Mouse (Mus musculus): ENCODE measurements at regions not wholly inside any gene's neighbourhood (a gene's known extent, or its start where the extent isn't known, plus 50 kb on each side); places are given as distances from the start of the nearest gene placed in this dataset.

DNA sequence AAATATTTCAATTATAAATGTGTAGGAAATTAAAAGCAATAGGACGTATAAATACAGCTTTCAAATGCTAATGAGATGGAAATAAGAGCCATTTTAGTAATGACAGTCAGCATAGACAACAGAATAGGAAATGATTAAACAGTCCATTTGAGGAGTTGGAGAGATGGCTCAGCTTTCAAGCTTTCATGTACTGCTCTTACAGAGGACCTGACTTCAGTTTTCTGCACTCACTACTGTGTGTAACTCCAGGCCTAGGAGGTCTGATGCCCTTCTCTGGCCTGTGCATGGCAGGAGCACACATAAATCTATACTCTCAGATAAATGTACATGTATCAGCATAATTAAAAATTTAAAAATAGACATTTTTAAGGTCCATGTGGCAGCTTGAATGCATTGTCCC lies 643.1 kb downstream of the Fgf12 start:
- no peak for DNase-seq (ENCODE audit: low read depth, low spot score)

All from ES-CJ7 (cell line).